Mouse (Mus musculus) thymus, postnatal 0 days (tissue): ENCODE measurements around the gene Dhrs11. TPM values are rescaled to one million over a fixed set of nuclear protein-coding genes. Genes with fewer than 3 reads are reported as not detected.
A peak's percentile ranks its signal among the peaks of the same experiment; 100 is the strongest.

Experiments
- DNase-seq: peaks from one replicate; pipeline ENCODE4 v3.0.0-alpha.2; 2015; ENCODE audit warnings: low spot score
- polyA plus RNA-seq: library from polyadenylated mRNA; unstranded; fragments of >200 nt; fragmentation: Nextera tagmentation; extraction: Ambion mirVana; gene quantifications from 2 replicates; pipeline ENCODE4 v1.2.1, GENCODE M21; 2015

The Dhrs11 gene
- polyA plus RNA-seq, 1 experiment from 2014 or later, result 12.0 TPM

- no peak for DNase-seq
These were observed 3.5 kb downstream of the Dhrs11 start for GRCm38 (mm10) chr11:84825261-84825807.

- DNase-seq, result no peak
These were observed 5.3 kb downstream of the Dhrs11 start for GRCm38 (mm10) chr11:84823484-84823897.

- DNase-seq, result no peak
These were observed 6.3 kb downstream of the Dhrs11 start for GRCm38 (mm10) chr11:84822487-84822886.

- DNase-seq, result no peak
These were observed 7.5 kb downstream of the Dhrs11 start for GRCm38 (mm10) chr11:84821131-84821770.

- peak; percentile 96 for DNase-seq
These were observed 9.7 kb downstream of the Dhrs11 start, which contains the start of gene Mrm1 for GRCm38 (mm10) chr11:84818961-84819692. Gene Mrm1 (minus strand): TSS chr11:84819515.

- DNase-seq, result peak; percentile 86
These were observed 10.5 kb downstream of the Dhrs11 start for GRCm38 (mm10) chr11:84818085-84818960.

- no peak for DNase-seq
These were observed 11.4 kb downstream of the Dhrs11 start for GRCm38 (mm10) chr11:84817362-84817761.

GRCm38 (mm10) chr11:84813724-84814510, 14.9 kb downstream of the Dhrs11 start:
- DNase-seq, result peak; percentile 73

GRCm38 (mm10) chr11:84804373-84804772, 24.4 kb downstream of the Dhrs11 start:
- DNase-seq, result no peak

- peak; percentile 73 for DNase-seq
These were observed 31.0 kb downstream of the Dhrs11 start for GRCm38 (mm10) chr11:84797627-84798353.

GRCm38 (mm10) chr11:84797026-84797425, 31.8 kb downstream of the Dhrs11 start:
- DNase-seq, result no peak

GRCm38 (mm10) chr11:84794496-84795113, 34.2 kb downstream of the Dhrs11 start:
- DNase-seq, result peak; percentile 40

- no peak for DNase-seq
These were observed 35.2 kb downstream of the Dhrs11 start for GRCm38 (mm10) chr11:84793545-84793944.

- no peak for DNase-seq
These were observed 38.4 kb downstream of the Dhrs11 start for GRCm38 (mm10) chr11:84790383-84790782.

GRCm38 (mm10) chr11:84780143-84780870, 48.5 kb downstream of the Dhrs11 start:
- DNase-seq, result no peak

GRCm38 (mm10) chr11:84775560-84775959, 53.2 kb downstream of the Dhrs11 start:
- DNase-seq, result no peak

GRCm38 (mm10) chr11:84774870-84775514, 53.8 kb downstream of the Dhrs11 start:
- DNase-seq, result no peak
